Mouse (Mus musculus): ENCODE measurements around the gene Pfkfb2.

DNA sequence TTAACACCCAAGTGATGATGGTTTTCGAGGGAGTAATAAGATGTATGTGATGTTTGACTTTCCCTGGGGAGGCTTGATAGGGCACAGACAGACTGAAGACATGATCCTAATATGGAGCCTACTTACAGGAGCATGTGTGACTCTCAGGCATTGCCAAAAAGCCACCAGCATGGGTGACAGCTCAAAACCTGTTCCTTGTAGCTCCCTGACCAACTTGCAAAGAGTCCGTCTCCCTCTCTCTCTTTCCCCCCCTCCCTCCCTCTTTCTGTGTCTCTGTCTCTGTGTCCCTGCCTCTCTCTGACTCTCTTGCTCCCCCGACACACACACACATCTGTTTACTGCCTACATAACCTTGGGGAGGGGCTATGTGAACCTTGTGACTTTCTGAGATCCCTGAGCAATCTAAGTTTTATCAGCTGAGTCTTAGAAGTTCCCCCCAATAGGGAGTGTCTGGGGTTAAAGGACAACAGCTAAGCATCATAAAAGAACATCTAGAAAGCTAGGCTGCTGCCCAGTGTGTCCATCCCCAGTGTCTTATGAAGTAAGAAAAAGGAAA is 9.6 kb upstream of the Pfkfb2 start:
- TF ChIP-seq CTCF (IDR thresholded peaks at IDR 0.05), result no peak
- TF ChIP-seq EP300 (IDR thresholded peaks at IDR 0.05), result no peak

Data from lung, postnatal 0 days (tissue).